Mouse (Mus musculus): ENCODE data around the gene Znrd1as.

GRCm38 (mm10) chr17:36958884-36959283 is 492 bp downstream of the Znrd1as start:
- TF ChIP-seq CTCF (IDR thresholded peaks at IDR 0.05; ENCODE audit: borderline replicate concordance, insufficient read depth, low read depth, low read length): no peak
- no peak for TF ChIP-seq POLR2A (IDR thresholded peaks at IDR 0.05; ENCODE audit: borderline replicate concordance, insufficient read depth, low read length)

All from cerebellum, adult 2 months (tissue).